Mouse (Mus musculus) MEL (cell line): ENCODE results near the gene Gtf2i.

Source experiments
- CTCF ChIP-seq, 3 experiments: IDR thresholded peaks in 2 of 3; conservative IDR thresholded peaks in 1 of 3; 2 replicates each; pipeline ENCODE4 v1.5.1; 2011 to 2012; ENCODE audit warnings: low read length in 3 of 3, low read depth in 2 of 3, mild to moderate bottlenecking in 2 of 3, improper control_type of control experiment in 1 of 3, inconsistent platforms in 1 of 3, mixed read lengths in 1 of 3, moderate library complexity in 1 of 3; ENCODE audit not compliant: control insufficient read depth in 1 of 3, insufficient read depth in 1 of 3, poor library complexity in 1 of 3, severe bottlenecking in 1 of 3
- MYC ChIP-seq: IDR thresholded peaks from 2 replicates; pipeline ENCODE4 v1.6.1; 2011; ENCODE audit warnings: low read depth, mild to moderate bottlenecking, low read length, improper control_type of control experiment, moderate library complexity
- RCOR1 ChIP-seq: IDR thresholded peaks from 2 replicates; pipeline ENCODE4 v1.6.1; 2012; ENCODE audit warnings: low read depth, mild to moderate bottlenecking, inconsistent platforms, low read length, improper control_type of control experiment

DNA sequence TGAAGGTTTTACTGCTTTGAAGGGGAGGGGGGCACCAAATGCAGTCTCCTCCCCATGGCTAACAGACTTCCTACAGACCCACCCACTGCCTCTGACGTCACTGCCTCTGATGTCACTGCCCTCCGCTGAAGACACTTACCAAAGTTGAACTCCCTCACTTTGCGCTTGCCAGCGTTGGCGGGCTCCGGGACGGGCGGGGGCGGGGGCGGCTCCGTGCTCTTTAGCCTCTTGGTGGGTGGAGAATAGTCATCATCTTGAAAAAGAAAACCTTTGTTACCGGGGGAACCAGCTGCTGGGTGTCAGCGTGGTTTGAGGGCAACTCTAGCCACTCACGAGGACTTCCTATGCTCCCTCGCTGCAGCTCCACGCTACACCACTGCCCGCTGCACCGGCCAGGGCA lies 48.2 kb downstream of the Gtf2i start:
- TF ChIP-seq RCOR1: no peak
- TF ChIP-seq CTCF (IDR thresholded peaks at IDR 0.05 in 2 of 3, conservative IDR thresholded peaks at IDR 0.05 in 1 of 3; ENCODE audit: control insufficient read depth in 1 of 3, insufficient read depth in 1 of 3, low read depth in 2 of 3, low read length in 3 of 3, poor library complexity in 1 of 3, severe bottlenecking in 1 of 3): no peak
- TF ChIP-seq MYC: no peak
